Mouse (Mus musculus): Measurements from ENCODE around the gene Cfap73.

- TF ChIP-seq TAL1 (IDR thresholded peaks at IDR 0.05; ENCODE audit: low read length) (no peak), GATA1 (IDR thresholded peaks at IDR 0.05; ENCODE audit: low read length) (no peak)
These were observed 43.6 kb downstream of the Cfap73 start for GRCm38 (mm10) chr5:120590356-120591010.
